Mouse (Mus musculus) testis, postnatal 10 days (tissue): ENCODE measurements around the gene Fntb.

Experiments used
- DNase-seq: peaks from one replicate; pipeline ENCODE4 v3.0.0; 2021; ENCODE audit warnings: low spot score

Gene Fntb

DNA sequence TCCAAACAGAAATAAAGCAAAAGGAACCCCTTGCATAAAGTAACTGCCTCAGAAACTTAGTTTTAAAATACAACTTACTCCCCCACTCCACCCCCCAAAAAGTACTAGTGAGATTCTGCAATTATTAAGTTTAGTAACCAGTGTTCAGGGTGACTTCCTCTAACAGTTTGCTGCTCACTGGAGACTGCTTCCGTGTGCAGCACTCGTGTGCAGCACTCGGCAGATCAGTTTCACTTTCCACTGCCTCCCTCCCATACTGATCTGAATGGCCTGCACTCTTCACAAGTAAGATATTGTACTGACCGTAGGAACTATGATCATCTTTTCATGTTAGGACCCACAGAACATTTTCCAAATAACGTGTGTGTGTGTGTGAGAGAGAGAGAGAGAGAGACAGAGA lies 192.3 kb downstream of the Fntb start:
- DNase-seq = no peak

DNA sequence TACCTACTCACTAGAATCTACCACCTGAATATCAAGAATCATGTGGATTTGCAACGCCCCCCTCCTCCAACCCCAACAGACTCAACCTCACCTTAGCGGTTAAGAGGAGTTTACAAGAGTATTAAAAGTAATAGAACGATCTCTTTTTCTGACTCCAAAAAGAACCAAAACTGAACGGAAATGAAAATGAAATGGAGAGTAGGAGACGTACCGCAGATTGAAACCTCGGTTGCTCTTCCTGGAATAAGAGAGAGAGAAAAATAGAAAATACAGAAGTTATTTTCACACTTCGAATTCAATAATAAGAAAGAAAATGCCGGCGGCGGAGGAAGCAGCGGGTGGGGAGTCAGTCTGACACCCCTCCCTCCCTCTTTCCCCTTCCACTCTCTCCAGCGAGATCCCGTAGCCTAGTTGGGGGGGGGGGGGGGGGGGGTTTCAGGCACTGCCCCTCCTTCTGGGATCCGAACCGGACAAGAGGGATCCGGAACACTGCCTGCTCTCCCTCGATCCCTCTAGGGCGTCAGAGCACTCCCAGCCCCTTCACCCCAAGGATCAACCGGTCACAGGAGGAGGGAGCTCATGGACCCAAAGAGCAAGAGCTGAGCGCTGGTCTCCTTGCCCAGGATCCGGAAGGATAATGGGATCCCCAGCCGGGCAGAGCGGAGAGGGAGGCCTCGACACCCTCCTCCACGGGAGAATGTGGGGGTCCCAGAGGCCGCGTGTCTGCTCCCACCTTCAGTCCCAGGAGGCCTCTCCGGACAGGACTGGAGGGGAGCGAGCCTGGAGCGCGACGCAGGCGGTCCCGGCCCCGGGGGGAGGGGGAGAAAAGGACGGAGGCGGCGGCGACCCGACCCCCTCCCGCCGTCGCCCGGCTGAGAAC lies 195.9 kb downstream of the Fntb start:
- DNase-seq = peak; percentile 79

DNA sequence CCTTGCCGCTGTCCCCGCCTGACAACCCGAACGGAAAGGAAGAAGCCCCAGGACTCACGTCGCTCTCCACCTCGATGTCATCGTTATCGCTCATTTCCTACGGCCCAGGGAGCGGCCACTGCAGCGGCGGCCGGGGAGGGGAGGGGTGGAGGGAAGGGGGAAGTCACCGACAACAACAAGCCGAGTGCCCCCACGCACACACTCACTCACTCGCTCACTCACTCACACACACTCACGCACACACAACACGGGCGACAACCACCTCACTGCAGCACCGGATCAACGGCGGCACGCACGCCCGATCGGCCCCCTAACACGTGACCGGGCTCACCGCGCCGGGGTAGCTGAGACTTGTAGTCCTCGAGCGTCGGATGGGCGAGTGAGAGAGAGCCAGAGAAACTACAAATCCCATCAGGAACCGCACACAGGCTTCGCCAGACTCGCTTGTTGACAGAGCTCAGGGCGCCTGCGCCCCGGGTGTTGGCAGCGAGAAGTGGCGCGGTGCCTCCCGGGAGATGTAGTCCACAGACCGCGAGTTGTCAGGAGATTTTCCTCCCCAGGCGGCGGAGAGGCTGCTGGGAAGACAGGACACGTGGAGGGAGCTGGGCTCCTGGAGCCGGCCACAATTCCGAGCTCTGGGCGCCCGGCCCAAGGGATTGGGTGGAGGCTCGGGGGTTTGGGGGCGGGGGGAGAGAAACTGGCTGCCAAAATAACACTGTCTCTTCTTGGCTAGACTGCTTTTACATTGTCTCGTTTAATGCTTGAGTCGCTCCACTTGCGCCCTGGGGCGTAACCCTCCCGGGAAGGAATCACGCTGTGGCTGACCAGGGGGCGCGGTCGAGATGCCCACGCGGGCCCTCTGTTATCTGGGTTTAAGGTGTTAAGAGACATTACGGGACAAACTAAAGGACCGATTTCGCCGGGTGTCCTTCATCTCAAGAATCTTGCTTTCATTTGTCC lies 196.8 kb downstream of the Fntb start, which contains the start of gene Max:
TSS of gene Max (minus strand) at position 270 of the 960 bp plus-strand sequence.
- peak; percentile 97 for DNase-seq

DNA sequence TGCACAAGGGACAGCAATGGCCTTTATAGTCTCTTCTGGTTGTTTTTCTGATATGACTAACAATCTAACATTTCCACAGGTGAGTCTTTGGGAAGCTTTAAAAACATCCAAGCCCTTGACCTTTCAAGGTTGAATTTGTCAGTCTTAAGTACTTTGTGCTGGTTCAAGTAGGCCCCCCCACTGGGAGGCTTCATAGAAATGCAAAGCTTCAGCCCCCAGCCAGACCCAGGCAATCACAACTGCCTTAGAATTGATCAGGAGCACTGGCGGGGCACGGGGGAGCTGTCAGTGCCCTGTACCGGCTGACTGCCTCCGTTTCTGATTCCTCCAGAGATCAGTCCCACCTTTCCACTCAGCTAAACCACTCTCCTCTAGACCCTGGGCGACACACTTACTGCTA lies 199.7 kb downstream of the Fntb start:
- no peak for DNase-seq

DNA sequence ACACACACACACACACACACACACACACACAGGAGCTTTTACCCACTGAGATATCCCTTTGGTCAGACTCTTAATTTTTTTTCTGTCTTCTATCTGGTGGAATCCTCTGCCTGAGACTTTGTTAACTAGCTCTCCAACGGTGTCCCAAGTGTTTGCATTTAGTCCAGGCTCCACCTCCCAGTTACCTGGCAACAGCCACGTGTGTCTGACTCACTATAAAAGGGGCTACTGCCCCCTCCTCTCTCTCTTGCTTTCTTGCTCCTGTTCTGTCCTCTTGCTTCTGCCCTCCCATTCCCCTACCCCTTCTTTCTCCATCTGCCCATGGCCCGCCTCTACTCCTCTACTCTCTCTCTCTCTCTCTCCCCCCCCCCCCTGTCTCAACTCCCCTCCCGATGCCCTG lies 200.5 kb downstream of the Fntb start:
- DNase-seq = no peak
